8 mouse cellular contexts compared by ENCODE assay signal in the genomic region with DNA sequence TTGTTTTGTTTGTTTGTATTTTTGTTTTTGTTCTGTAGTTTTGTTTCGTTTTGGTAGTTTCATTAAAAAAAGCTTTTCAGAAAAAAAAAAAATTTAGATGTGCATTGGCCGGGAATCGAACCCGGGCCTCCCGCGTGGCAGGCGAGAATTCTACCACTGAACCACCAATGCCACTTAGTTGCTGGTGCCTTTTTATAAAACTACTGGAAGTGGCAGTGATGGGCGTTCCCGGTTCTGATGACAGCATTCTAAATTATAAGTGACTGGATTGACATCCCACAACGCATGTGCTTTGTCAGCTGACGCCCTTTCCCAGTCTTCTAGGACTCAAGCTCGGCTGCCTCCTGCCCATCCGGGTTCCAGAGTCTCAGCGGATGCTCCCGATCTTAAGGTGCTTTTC. TPM values are rescaled to one million over a fixed set of nuclear protein-coding genes. Genes with fewer than 3 reads are reported as not detected.
DNase-seq lines count a peak whose midpoint lies in the region; ATAC-seq and TF ChIP-seq lines count a peak whose summit lies in the region.

No protein-coding gene starts in this region.

- WGBS in intestine, embryonic 15.5 days = 20% methylated on average over 15 of the region's 15 CpGs
- 12% methylated on average over 15 of the region's 15 CpGs for WGBS in lung, adult 2 months
- WGBS in olfactory bulb, adult 2 months = 16% methylated on average over 15 of the region's 15 CpGs

- TF ChIP-seq POLR2A in testis, adult 2 months (IDR thresholded peaks at IDR 0.05; ENCODE audit: control insufficient read depth, low read depth, low read length) = no peak
- no peak for TF ChIP-seq POLR2A in lung, adult 2 months (IDR thresholded peaks at IDR 0.05; ENCODE audit: borderline replicate concordance, extremely low read depth, low read depth, low read length)
- TF ChIP-seq POLR2A in olfactory bulb, adult 2 months (IDR thresholded peaks at IDR 0.05; ENCODE audit: insufficient read depth, low read depth, low read length) = no peak

- no peak overlapping the region for H3K9ac ChIP-seq in intestine, embryonic 15.5 days

- TF ChIP-seq CTCF in testis, adult 2 months (IDR thresholded peaks at IDR 0.05; ENCODE audit: control insufficient read depth, insufficient read depth, insufficient replicate concordance, low read depth, low read length) = no peak
- TF ChIP-seq CTCF in lung, adult 2 months (IDR thresholded peaks at IDR 0.05; ENCODE audit: insufficient read depth, low read length) = no peak
- no peak for TF ChIP-seq CTCF in olfactory bulb, adult 2 months (IDR thresholded peaks at IDR 0.05; ENCODE audit: insufficient read depth, low read depth, low read length)

- no peak overlapping the region for H3K27ac ChIP-seq in testis, adult 2 months (ENCODE audit: control insufficient read depth, insufficient read depth, low read depth, low read length)
- H3K27ac ChIP-seq in intestine, embryonic 15.5 days = no peak overlapping the region
- H3K27ac ChIP-seq in olfactory bulb, adult 2 months (ENCODE audit: insufficient read depth, low read depth, low read length) = 0 out of 2 replicates have a peak overlapping the region, but pooled peaks have one; percentile 12

- ATAC-seq in intestine, embryonic 15.5 days = 0 out of 2 replicates have a peak, but pooled peaks have one; percentile 3

- H3K36me3 ChIP-seq in testis, adult 2 months (ENCODE audit: control insufficient read depth, insufficient read depth, low read length) = no peaks in the 10 kb centered on the region
- no peaks in the 10 kb centered on the region for H3K36me3 ChIP-seq in intestine, embryonic 15.5 days

- H3K4me2 ChIP-seq in intestine, embryonic 15.5 days (replicated peaks) = peak overlapping the region; percentile 83

- no peak for DNase-seq in testis, postnatal 14 days (ENCODE audit: low spot score)
- peak; percentile 46 for DNase-seq in cerebellum, adult 8-10 months
- DNase-seq in gastrocnemius, postnatal 25 days = peak; percentile 19
- DNase-seq in lung, adult 2 months = peak; percentile 57
- no peak for DNase-seq in urinary bladder, adult 2 months (ENCODE audit: low spot score)

- H3K9me3 ChIP-seq in intestine, embryonic 15.5 days = no peaks in the 10 kb centered on the region

- no peaks in the 10 kb centered on the region for H3K27me3 ChIP-seq in testis, adult 2 months (ENCODE audit: control insufficient read depth, insufficient read depth, low read length)
- H3K27me3 ChIP-seq in intestine, embryonic 15.5 days (replicated peaks) = no peaks in the 10 kb centered on the region

- peak overlapping the region; percentile 63; the same call in 1 of the 2 replicates for H3K4me3 ChIP-seq in testis, adult 2 months (ENCODE audit: control insufficient read depth, low read depth, low read length)
- H3K4me3 ChIP-seq in intestine, embryonic 15.5 days (replicated peaks) = peak overlapping the region; percentile 41
- peak overlapping the region; percentile 58 for H3K4me3 ChIP-seq in lung, adult 2 months (replicated peaks; ENCODE audit: extremely low read depth, low read depth, low read length)
- no peak overlapping the region for H3K4me3 ChIP-seq in olfactory bulb, adult 2 months (ENCODE audit: insufficient read depth, low read depth, low read length)

- H3K4me1 ChIP-seq in testis, adult 2 months (ENCODE audit: control insufficient read depth, insufficient read depth, low read length) = peaks cover 3% of the 10 kb centered on the region
- H3K4me1 ChIP-seq in intestine, embryonic 15.5 days (replicated peaks) = peaks cover 17% of the 10 kb centered on the region
- H3K4me1 ChIP-seq in lung, adult 2 months (ENCODE audit: control insufficient read depth, insufficient read depth, low read length) = peaks cover 5% of the 10 kb centered on the region; the same call in 1 of the 2 replicates
- peaks cover 19% of the 10 kb centered on the region for H3K4me1 ChIP-seq in olfactory bulb, adult 2 months (ENCODE audit: control insufficient read depth, insufficient read depth, low read length)

RNA-seq across cellular contexts. Expression of a gene that starts 55.0 kb away (rescaled TPM):
- polyA plus RNA-seq in testis, adult 2 months (2012; rRNA removed) = 0.40 and 0.43 TPM in 2 replicates
- not detected for total RNA-seq in gastrocnemius, postnatal 25 days (2021)
- 1.2 TPM in 2 replicates for polyA plus RNA-seq in intestine, embryonic 15.5 days (2015; fragmentation: Nextera tagmentation; extraction: Ambion mirVana)
- not detected in 2 replicates for polyA plus RNA-seq in lung, adult 2 months (2012; rRNA removed)
- polyA plus RNA-seq in olfactory bulb, adult 2 months (2012; ENCODE audit: insufficient read depth, insufficient read length, low replicate concordance, missing spikeins) = not detected in 2 replicates
- polyA plus RNA-seq in urinary bladder, adult 2 months (2012; rRNA removed) = not detected in 2 replicates

Comparison
In these comparisons a context has a peak if more than half of its experiments do, and no peak if none do; other contexts are left out.
1. DNase-seq: peak in cerebellum, adult 8-10 months (single experiment), gastrocnemius, postnatal 25 days (single experiment) and lung, adult 2 months (single experiment); none in testis, postnatal 14 days (single experiment) and urinary bladder, adult 2 months (single experiment).